Comparison of ENCODE assay signal across 13 mouse cellular contexts in the genomic region with DNA sequence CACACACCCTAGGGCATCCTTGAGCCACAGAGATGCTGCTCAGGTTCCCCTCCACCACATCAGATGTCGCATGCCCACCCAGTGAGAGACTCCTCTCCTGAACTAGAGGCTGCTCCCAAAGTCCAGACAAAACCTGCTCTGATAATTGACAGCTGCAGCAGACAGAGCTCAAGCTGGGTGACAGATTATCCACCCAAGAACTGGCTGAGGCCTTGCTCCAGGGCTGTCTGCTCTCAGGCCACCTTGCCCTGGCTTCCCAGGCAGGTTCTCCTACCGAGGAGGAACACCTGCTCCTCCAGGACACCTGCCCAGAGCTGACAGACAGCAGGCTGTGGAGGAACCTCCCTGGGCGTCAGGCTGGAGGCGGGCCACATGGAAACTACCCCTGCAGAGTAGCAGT. TPM values are rescaled to one million over a fixed set of nuclear protein-coding genes. Genes with fewer than 3 reads are reported as not detected.
A peak's percentile ranks its signal among the peaks of the same experiment; 100 is the strongest.
DNase-seq lines count a peak whose midpoint lies in the region; ATAC-seq lines count a peak whose summit lies in the region.
"Had no signal": no experiment of that assay in that cellular context is flagged by ENCODE, and none has a peak within 500 bp of the region (broad histone marks: within the 10 kb centered on the region; RNA-seq: fewer than 3 reads in every experiment).

No protein-coding gene starts in this region.

- 0 out of 2 replicates have a peak overlapping the region, but pooled peaks have one; percentile 13 for H3K27ac ChIP-seq in heart, embryonic 15.5 days
- H3K27ac ChIP-seq: limb, embryonic 15.5 days; macrophage; neural tube, embryonic 12.5 days had no signal

- WGBS in heart, embryonic 15.5 days: 53% methylated on average over 4 of the region's 4 CpGs

- no peak for DNase-seq in heart, adult 18-20 months
- peak; percentile 30 for DNase-seq in ovary, adult 18-20 months (ENCODE audit: low spot score)
- DNase-seq in ovary, postnatal 14 days (ENCODE audit: low spot score): no peak
- peak; percentile 88 to 91 for DNase-seq in cerebellum, postnatal 14 days
- DNase-seq in adrenal gland, postnatal 10 days: no peak
- DNase-seq in adrenal gland, postnatal 14 days: no peak
- DNase-seq: kidney, postnatal 4 days; thymus, postnatal 36 days had no signal

- H3K9ac ChIP-seq in heart, embryonic 15.5 days: no peak overlapping the region
- H3K9ac ChIP-seq: limb, embryonic 15.5 days; neural tube, embryonic 12.5 days had no signal

- H3K4me1 ChIP-seq in heart, embryonic 15.5 days (replicated peaks): peaks cover 77% of the 10 kb centered on the region

- H3K36me3 ChIP-seq in heart, embryonic 15.5 days: no peaks in the 10 kb centered on the region
- H3K36me3 ChIP-seq: limb, embryonic 15.5 days; neural tube, embryonic 12.5 days had no signal

- no peak for ATAC-seq in heart, embryonic 15.5 days (replicated peaks; ENCODE audit: insufficient number of reproducible peaks, insufficient read depth, low FRiP score, low read depth)
- ATAC-seq: activated CD4-positive, CD25-positive, alpha-beta regulatory T cell, adult 4 months had no signal

- H3K9me3 ChIP-seq in heart, embryonic 15.5 days (replicated peaks): no peaks in the 10 kb centered on the region
- H3K9me3 ChIP-seq: limb, embryonic 15.5 days; neural tube, embryonic 12.5 days had no signal

- H3K4me2 ChIP-seq in heart, embryonic 15.5 days: no peak overlapping the region
- H3K4me2 ChIP-seq: limb, embryonic 15.5 days; neural tube, embryonic 12.5 days had no signal

- H3K27me3 ChIP-seq in heart, embryonic 15.5 days: no peaks in the 10 kb centered on the region
- H3K27me3 ChIP-seq: limb, embryonic 15.5 days; neural tube, embryonic 12.5 days had no signal

- no peak overlapping the region for H3K4me3 ChIP-seq in heart, embryonic 15.5 days
- H3K4me3 ChIP-seq: limb, embryonic 15.5 days; neural tube, embryonic 12.5 days had no signal

RNA-seq across cellular contexts. Expression of gene Gab1, which starts 7.6 kb away (rescaled TPM):
- polyA plus RNA-seq in heart, embryonic 15.5 days (2015; fragmentation: Nextera tagmentation; extraction: Ambion mirVana): 28.4 and 30.6 TPM in 2 replicates
- 10 to 100 TPM; 30.2 to 35.5 TPM for total RNA-seq in heart, adult 18-20 months (2021)
- 10 to 100 TPM; 18.4 to 24.3 TPM for total RNA-seq in adrenal gland, postnatal 10 days (2021)
- 18.0 and 20.1 TPM in 2 replicates for total RNA-seq in adrenal gland, postnatal 14 days (2021)

Comparison
In these comparisons a context has a peak if more than half of its experiments do, and no peak if none do; other contexts are left out.
1. DNase-seq: peak in ovary, adult 18-20 months (single experiment) and cerebellum, postnatal 14 days (2 of 2); none in heart, adult 18-20 months (0 of 2), ovary, postnatal 14 days (single experiment), adrenal gland, postnatal 10 days (single experiment) and adrenal gland, postnatal 14 days (single experiment).